Mouse (Mus musculus) bone marrow macrophage, adult 2 months (primary cell): ENCODE measurements at regions not wholly inside any gene's neighbourhood (a gene's known extent, or its start where the extent isn't known, plus 50 kb on each side); places are given as distances from the start of the nearest gene placed in this dataset.

Experiments
- CTCF ChIP-seq: IDR thresholded peaks from 2 replicates; pipeline ENCODE4 v1.5.1; 2012; ENCODE audit warnings: low read depth, mild to moderate bottlenecking, low read length, moderate library complexity
- POLR2A ChIP-seq: IDR thresholded peaks from 2 replicates; pipeline ENCODE4 v1.6.1; 2012; ENCODE audit warnings: mild to moderate bottlenecking, low read depth, low read length, borderline replicate concordance

- TF ChIP-seq CTCF (no peak), POLR2A (no peak)
These were observed 178.3 kb upstream of the Hs6st1 start for GRCm38 (mm10) chr1:35889731-35890499.
